Mouse (Mus musculus) lung, adult 2 months (tissue): Measurements from ENCODE around the gene Ttyh3.

ENCODE experiments used
- CTCF ChIP-seq: fragments of 200-500 bp; IDR thresholded peaks from 2 replicates; pipeline ENCODE4 v1.5.1; 2011; ENCODE audit warnings: mild to moderate bottlenecking, low read length, control low read depth; ENCODE audit not compliant: insufficient read depth
- POLR2A ChIP-seq: fragments of 200-500 bp; IDR thresholded peaks from 2 replicates; pipeline ENCODE4 v1.6.1; 2011; ENCODE audit warnings: low read depth, mild to moderate bottlenecking, control low read depth, low read length, borderline replicate concordance; ENCODE audit errors: extremely low read depth

DNA sequence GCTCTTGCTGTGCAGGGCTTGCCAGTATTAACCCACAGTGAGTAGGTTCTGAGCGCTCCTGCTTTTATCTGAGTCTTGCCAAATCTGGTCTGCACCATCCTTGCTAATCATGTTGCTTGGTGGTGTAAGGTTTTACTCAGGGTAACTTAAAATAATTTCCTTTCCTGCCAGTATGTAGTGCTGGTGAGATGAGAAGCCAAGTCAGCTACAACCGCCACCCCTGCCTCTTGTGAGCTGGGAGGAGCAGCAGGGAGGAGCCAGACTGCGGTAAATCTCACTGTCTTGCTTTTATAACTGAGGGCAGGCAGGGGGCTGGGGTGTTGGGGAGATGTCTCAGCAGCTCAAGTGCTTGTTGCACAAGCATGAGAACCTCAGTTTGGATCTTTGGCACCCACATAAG is 39.6 kb upstream of the Ttyh3 start:
- TF ChIP-seq POLR2A: no peak
- TF ChIP-seq CTCF: no peak
